Mouse (Mus musculus) heart, postnatal 0 days (tissue): ENCODE results near the gene Hspb9. TPM values are rescaled to one million over a fixed set of nuclear protein-coding genes. Genes with fewer than 3 reads are reported as not detected.
A peak's percentile ranks its signal among the peaks of the same experiment; 100 is the strongest.

ENCODE experiments used
- ATAC-seq: fragments of 200-750 bp; cut with Nextera tagmentation; 2 replicates; pipeline ENCODE4 v1.8.0; 2017; ENCODE audit warnings: low read depth, moderate number of reproducible peaks, moderate library complexity; ENCODE audit not compliant: insufficient read depth
- DNase-seq: peaks from one replicate; pipeline ENCODE4 v3.0.0-alpha.2; 2016; ENCODE audit warnings: low spot score
- H3K27ac ChIP-seq: fragments of 300-500 bp; sonication (generic); 2 replicates; pipeline ENCODE4 v1.5.1; 2014; ENCODE audit warnings: low read depth, mild to moderate bottlenecking
- H3K27me3 ChIP-seq: fragments of 300-500 bp; sonication (generic); 2 replicates; pipeline ENCODE4 v1.6.1; 2014; ENCODE audit warnings: low read length, mixed read lengths; ENCODE audit not compliant: control insufficient read depth, insufficient read depth
- H3K36me3 ChIP-seq: fragments of 300-500 bp; sonication (generic); replicated peaks from 2 replicates; pipeline ENCODE4 v1.6.1; 2014; ENCODE audit warnings: low read length, mixed read lengths; ENCODE audit not compliant: control insufficient read depth, insufficient read depth
- H3K4me1 ChIP-seq: fragments of 300-500 bp; sonication (generic); 2 replicates; pipeline ENCODE4 v1.6.1; 2014; ENCODE audit warnings: antibody characterized with exemption; ENCODE audit not compliant: control insufficient read depth, insufficient read depth
- H3K4me2 ChIP-seq: fragments of 300-500 bp; sonication (generic); 2 replicates; pipeline ENCODE4 v1.6.1; 2014; ENCODE audit warnings: low read depth, mild to moderate bottlenecking, low read length, moderate library complexity
- H3K4me3 ChIP-seq: fragments of 300-500 bp; sonication (generic); 2 replicates; pipeline ENCODE4 v1.5.1; 2014; ENCODE audit warnings: low read depth, low read length
- H3K9ac ChIP-seq: fragments of 300-500 bp; sonication (generic); replicated peaks from 2 replicates; pipeline ENCODE4 v1.6.1; 2014; ENCODE audit warnings: low read depth, low read length, mixed read lengths
- H3K9me3 ChIP-seq: fragments of 300-500 bp; sonication (generic); replicated peaks from 2 replicates; pipeline ENCODE4 v1.6.1; 2016; ENCODE audit warnings: low read length; ENCODE audit not compliant: control insufficient read depth
- CTCF ChIP-seq: IDR thresholded peaks from 2 replicates; pipeline ENCODE4 v1.5.1; 2016; ENCODE audit warnings: antibody characterized with exemption, control low read depth, low read depth
- EP300 ChIP-seq: IDR thresholded peaks from 2 replicates; pipeline ENCODE4 v1.6.1; 2016; ENCODE audit warnings: antibody characterized with exemption, low read depth
- WGBS: fragments of 180-500 bp; shearing (Covaris S2); extraction: QIAGEN DNeasy Blood & Tissue Kit; methylation state at CpG from one replicate; pipeline ENCODE4 v1.1.7; 2014; 5-methylcytosine and 5-hydroxymethylcytosine counted together
- polyA plus RNA-seq: library from polyadenylated mRNA; unstranded; fragments of >200 nt; fragmentation: Nextera tagmentation; extraction: Ambion mirVana; gene quantifications from 2 replicates; pipeline ENCODE4 v1.2.1, GENCODE M21; 2015
- total RNA-seq: library from RNA; depleted of rRNA; stranded (reverse); fragments of >200 nt; gene quantifications from 2 replicates; pipeline ENCODE4 v1.2.3, GENCODE M21; 2014; ENCODE audit warnings: low replicate concordance

Hspb9 gene
- total and polyA plus RNA-seq, 2 experiments from 2014 or later = not detected

GRCm38 (mm10) chr11:100722493-100723028, 8.9 kb downstream of the Hspb9 start:
- WGBS = 35% methylated on average over 2 of the region's 2 CpGs
- H3K27ac ChIP-seq = peak overlapping the region; percentile 60
- no peaks in the 10 kb centered on the region for H3K27me3 ChIP-seq
- H3K4me1 ChIP-seq = peaks cover 65% of the 10 kb centered on the region
- H3K4me3 ChIP-seq = no peak overlapping the region
- H3K4me2 ChIP-seq = no peak overlapping the region
- no peak overlapping the region for H3K9ac ChIP-seq
- TF ChIP-seq EP300 (no peak), CTCF (no peak)
- peaks cover 19% of the 10 kb centered on the region for H3K36me3 ChIP-seq
- DNase-seq = no peak
- no peaks in the 10 kb centered on the region for H3K9me3 ChIP-seq
- ATAC-seq = no peak; the same call in 1 of the 2 replicates

- H3K4me1 ChIP-seq = peaks cover 55% of the 10 kb centered on the region
- H3K27me3 ChIP-seq = no peaks in the 10 kb centered on the region
- H3K36me3 ChIP-seq = peaks cover 7% of the 10 kb centered on the region; the same call in 1 of the 2 replicates
- ATAC-seq (peak; percentile 44; the same call in 1 of the 2 replicates), DNase-seq (peak; percentile 54)
- H3K9me3 ChIP-seq = no peaks in the 10 kb centered on the region
- no peak overlapping the region for H3K9ac ChIP-seq
- no peak for TF ChIP-seq CTCF
- no peak for TF ChIP-seq EP300
- peak overlapping the region; percentile 73 for H3K27ac ChIP-seq
- H3K4me3 ChIP-seq = no peak overlapping the region
- 33% methylated on average over 5 of the region's 5 CpGs for WGBS
- no peak overlapping the region for H3K4me2 ChIP-seq
Observed at GRCm38 (mm10) chr11:100724919-100725512, 11.4 kb downstream of the Hspb9 start.

DNA sequence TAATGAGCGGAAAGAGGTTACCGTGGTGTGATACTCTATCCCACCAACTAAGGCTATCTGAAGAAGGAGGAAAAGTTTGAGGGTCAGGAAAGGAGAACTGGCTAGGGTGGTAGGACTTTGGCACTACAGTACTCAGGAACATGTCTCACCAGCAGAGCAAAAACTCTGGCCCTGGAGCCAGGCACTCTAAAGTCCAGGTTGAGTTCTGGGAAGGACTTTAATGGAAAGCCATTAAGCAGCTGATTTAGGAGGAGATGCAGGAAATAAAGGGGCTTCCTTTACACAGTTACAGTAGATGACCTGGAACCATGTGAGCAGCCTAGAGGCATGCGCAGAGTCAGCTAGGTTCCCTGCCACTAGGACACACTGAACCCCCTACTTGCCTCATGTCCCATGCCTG, 13.6 kb downstream of the Hspb9 start:
- WGBS = 82% methylated on average over 3 of the region's 3 CpGs
- Histone ChIP-seq H3K4me2 (no peak overlapping the region), H3K36me3 (peaks cover 7% of the 10 kb centered on the region; the same call in 1 of the 2 replicates), H3K9me3 (no peaks in the 10 kb centered on the region), H3K27me3 (no peaks in the 10 kb centered on the region), H3K9ac (no peak overlapping the region), H3K4me3 (no peak overlapping the region), H3K4me1 (peaks cover 33% of the 10 kb centered on the region), H3K27ac (no peak overlapping the region)
- DNase-seq = no peak
- TF ChIP-seq CTCF (no peak), EP300 (no peak)
- ATAC-seq = no peak

DNA sequence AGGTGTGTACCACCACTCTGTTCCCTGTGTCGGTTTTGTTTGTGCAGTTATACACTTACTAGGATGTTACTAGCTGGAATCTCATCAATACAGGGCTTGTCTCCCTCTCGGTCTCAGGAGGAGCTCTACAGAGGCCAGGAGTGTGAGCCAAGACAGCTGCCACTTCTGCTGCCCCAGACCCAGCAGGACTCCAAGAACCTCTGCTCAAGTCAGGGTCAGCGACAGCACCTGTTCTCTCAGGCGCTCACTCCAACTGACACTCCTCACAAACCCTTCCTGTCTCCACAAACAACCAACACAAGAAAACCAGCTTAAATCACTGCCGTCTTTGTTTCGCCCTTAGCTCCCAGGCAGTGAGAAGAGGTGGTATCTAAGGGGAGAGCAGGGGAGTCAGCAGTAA, 15.0 kb downstream of the Hspb9 start:
- TF ChIP-seq CTCF (no peak), EP300 (no peak)
- peaks cover 19% of the 10 kb centered on the region for H3K36me3 ChIP-seq
- no peak overlapping the region for H3K9ac ChIP-seq
- ATAC-seq (no peak), DNase-seq (no peak)
- H3K4me2 ChIP-seq = no peak overlapping the region
- H3K27ac ChIP-seq = no peak overlapping the region
- WGBS = 85% methylated on average over 6 of the region's 6 CpGs
- no peaks in the 10 kb centered on the region for H3K9me3 ChIP-seq
- H3K27me3 ChIP-seq = no peaks in the 10 kb centered on the region
- H3K4me1 ChIP-seq = peaks cover 24% of the 10 kb centered on the region
- H3K4me3 ChIP-seq = no peak overlapping the region

GRCm38 (mm10) chr11:100729976-100730375, 16.3 kb downstream of the Hspb9 start:
- H3K9ac ChIP-seq = no peak overlapping the region
- no peak overlapping the region for H3K4me3 ChIP-seq
- no peak overlapping the region for H3K27ac ChIP-seq
- ATAC-seq (no peak), DNase-seq (no peak)
- TF ChIP-seq EP300 (no peak), CTCF (no peak)
- peaks cover 22% of the 10 kb centered on the region for H3K36me3 ChIP-seq
- peaks cover 13% of the 10 kb centered on the region; the same call in 1 of the 2 replicates for H3K4me1 ChIP-seq
- H3K27me3 ChIP-seq = no peaks in the 10 kb centered on the region
- H3K9me3 ChIP-seq = no peaks in the 10 kb centered on the region
- 66% methylated on average over 4 of the region's 4 CpGs for WGBS
- no peak overlapping the region for H3K4me2 ChIP-seq
